Mouse (Mus musculus) adrenal gland, adult (tissue): ENCODE data around the gene C330021F23Rik.
"Not testable (repeated sequence)": the region's sequence is repeated elsewhere in the genome, so short reads cannot be mapped to it uniquely, and the experiment has no call there.

Source experiments
- DNase-seq, 2 experiments: peaks; one replicate each; pipeline ENCODE4 v3.0.0; 2022 to 2023; ENCODE audit warnings: low spot score in 1 of 2; ENCODE audit not compliant: inconsistent age in 2 of 2

Gene C330021F23Rik

GRCm38 (mm10) chr8:3567641-3568371, at the start of gene C330021F23Rik:
Gene C330021F23Rik (plus strand): TSS chr8:3567990.
- no peak for DNase-seq

- DNase-seq = no peak
Measured at GRCm38 (mm10) chr8:3522007-3522697, 45.6 kb upstream of the C330021F23Rik start.

GRCm38 (mm10) chr8:3530816-3531215, 37.0 kb upstream of the C330021F23Rik start:
- DNase-seq = no peak

GRCm38 (mm10) chr8:3531936-3532335, 35.9 kb upstream of the C330021F23Rik start:
- DNase-seq = no peak

GRCm38 (mm10) chr8:3536053-3536841, 31.5 kb upstream of the C330021F23Rik start:
- DNase-seq = no peak

GRCm38 (mm10) chr8:3536940-3537339, 30.9 kb upstream of the C330021F23Rik start:
- DNase-seq = no peak

GRCm38 (mm10) chr8:3537666-3538065, 30.1 kb upstream of the C330021F23Rik start:
- DNase-seq = no peak

GRCm38 (mm10) chr8:3539146-3539545, 28.6 kb upstream of the C330021F23Rik start:
- DNase-seq = no peak

- no peak for DNase-seq
Measured at GRCm38 (mm10) chr8:3540076-3540475, 27.7 kb upstream of the C330021F23Rik start.

GRCm38 (mm10) chr8:3546511-3546910, 21.3 kb upstream of the C330021F23Rik start:
- DNase-seq = no peak

- no peak for DNase-seq
Measured at GRCm38 (mm10) chr8:3552240-3552639, 15.6 kb upstream of the C330021F23Rik start.

GRCm38 (mm10) chr8:3556114-3556513, 11.7 kb upstream of the C330021F23Rik start:
- no peak for DNase-seq

- DNase-seq = no peak
Measured at GRCm38 (mm10) chr8:3568378-3568777, 588 bp downstream of the C330021F23Rik start.

- DNase-seq = no peak
Measured at GRCm38 (mm10) chr8:3569784-3570183, 2.0 kb downstream of the C330021F23Rik start.

- no peak for DNase-seq
Measured at GRCm38 (mm10) chr8:3574546-3574945, 6.8 kb downstream of the C330021F23Rik start.

- no peak for DNase-seq
Measured at GRCm38 (mm10) chr8:3576211-3576960, 8.6 kb downstream of the C330021F23Rik start.

- no peak for DNase-seq
Measured at GRCm38 (mm10) chr8:3579390-3580364, 11.9 kb downstream of the C330021F23Rik start.

- not testable (repeated sequence) for DNase-seq
Measured at GRCm38 (mm10) chr8:3581961-3582360, 14.2 kb downstream of the C330021F23Rik start.

- no peak for DNase-seq
Measured at GRCm38 (mm10) chr8:3586452-3586851, 18.7 kb downstream of the C330021F23Rik start.

- DNase-seq = no peak
Measured at GRCm38 (mm10) chr8:3586993-3587390, 19.2 kb downstream of the C330021F23Rik start, which contains the start of gene Camsap3. Gene Camsap3 (plus strand): TSS chr8:3587293.
